Mouse (Mus musculus) adrenal gland, adult 18-20 months (tissue): ENCODE results near the gene Tmem222. TPM values are rescaled to one million over a fixed set of nuclear protein-coding genes. Genes with fewer than 3 reads are reported as not detected.

Source experiments
- DNase-seq, 2 experiments: peaks; one replicate each; pipeline ENCODE4 v3.0.0; 2021 to 2022; ENCODE audit warnings: low spot score in 2 of 2
- total RNA-seq, 2 experiments: library from RNA; stranded (reverse); gene quantifications; 1 replicate in 1 of 2; 2 replicates in 1 of 2; pipeline ENCODE4 v1.2.3; 2021

Tmem222 gene
- total RNA-seq, 2 experiments from 2014 or later, result 55.5 to 61.6 TPM

GRCm38 (mm10) chr4:133253412-133253811 lies 24.2 kb downstream of the Tmem222 start:
- DNase-seq, result no peak

- no peak for DNase-seq
These were observed 25.5 kb downstream of the Tmem222 start for GRCm38 (mm10) chr4:133252089-133252488.

- DNase-seq, result no peak
These were observed 26.4 kb downstream of the Tmem222 start for GRCm38 (mm10) chr4:133251214-133251613.

GRCm38 (mm10) chr4:133250609-133251008 lies 27.0 kb downstream of the Tmem222 start:
- DNase-seq, result peak; percentile 80 to 86

GRCm38 (mm10) chr4:133247806-133248449 lies 29.7 kb downstream of the Tmem222 start:
- DNase-seq, result no peak

GRCm38 (mm10) chr4:133247072-133247471 lies 30.5 kb downstream of the Tmem222 start:
- no peak for DNase-seq

- DNase-seq, result no peak
These were observed 33.3 kb downstream of the Tmem222 start for GRCm38 (mm10) chr4:133244289-133244688.

- DNase-seq, result no peak
These were observed 34.1 kb downstream of the Tmem222 start for GRCm38 (mm10) chr4:133243538-133243937.

GRCm38 (mm10) chr4:133242710-133243109 lies 34.9 kb downstream of the Tmem222 start:
- no peak for DNase-seq

GRCm38 (mm10) chr4:133241910-133242309 lies 35.7 kb downstream of the Tmem222 start:
- no peak for DNase-seq

GRCm38 (mm10) chr4:133240934-133241908 lies 36.4 kb downstream of the Tmem222 start:
- DNase-seq, result peak; percentile 92 to 93

GRCm38 (mm10) chr4:133240490-133240921 lies 37.1 kb downstream of the Tmem222 start, which contains the start of gene Map3k6:
Map3k6 (plus strand) TSS chr4:133240818.
- DNase-seq, result peak; percentile 76 to 82

- no peak for DNase-seq
These were observed 39.7 kb downstream of the Tmem222 start for GRCm38 (mm10) chr4:133237911-133238310.

- DNase-seq, result no peak
These were observed 42.2 kb downstream of the Tmem222 start for GRCm38 (mm10) chr4:133235415-133235814.

- no peak for DNase-seq
These were observed 42.8 kb downstream of the Tmem222 start for GRCm38 (mm10) chr4:133234771-133235170.

GRCm38 (mm10) chr4:133233285-133233976 lies 44.2 kb downstream of the Tmem222 start:
- DNase-seq, result no peak

- no peak for DNase-seq
These were observed 48.0 kb downstream of the Tmem222 start for GRCm38 (mm10) chr4:133229582-133229981.

- no peak for DNase-seq
These were observed 50.0 kb downstream of the Tmem222 start for GRCm38 (mm10) chr4:133227636-133228035.

GRCm38 (mm10) chr4:133226073-133226472 lies 51.5 kb downstream of the Tmem222 start:
- DNase-seq, result no peak

GRCm38 (mm10) chr4:133223875-133224274 lies 53.7 kb downstream of the Tmem222 start:
- no peak for DNase-seq

- DNase-seq, result no peak
These were observed 55.9 kb downstream of the Tmem222 start for GRCm38 (mm10) chr4:133221701-133222100.
